In genomic region chr14:77484951-77485447, GRCm38 (mm10) we compare ENCODE assay signal across 9 mouse cellular contexts.
DNase-seq lines count a peak whose midpoint lies in the region; ATAC-seq lines count a peak whose summit lies in the region.
"Had no signal": no experiment of that assay in that cellular context is flagged by ENCODE, and none has a peak within 500 bp of the region (broad histone marks: within the 10 kb centered on the region; RNA-seq: fewer than 3 reads in every experiment).

No protein-coding gene starts in this region.

- no peaks in the 10 kb centered on the region for H3K27me3 ChIP-seq in midbrain, embryonic 11.5 days (ENCODE audit: control insufficient read depth, insufficient read depth, low read length)
- H3K27me3 ChIP-seq: neural tube, embryonic 12.5 days had no signal

- no peaks in the 10 kb centered on the region for H3K4me1 ChIP-seq in midbrain, embryonic 11.5 days (ENCODE audit: control insufficient read depth, insufficient read depth, low read length)

- no peaks in the 10 kb centered on the region for H3K9me3 ChIP-seq in midbrain, embryonic 11.5 days (ENCODE audit: control insufficient read depth, low read length)
- H3K9me3 ChIP-seq: neural tube, embryonic 12.5 days had no signal

- no peak overlapping the region for H3K9ac ChIP-seq in midbrain, embryonic 11.5 days (ENCODE audit: low read length)
- H3K9ac ChIP-seq: neural tube, embryonic 12.5 days had no signal

- H3K36me3 ChIP-seq in midbrain, embryonic 11.5 days (ENCODE audit: control insufficient read depth, insufficient read depth, low read length), result no peaks in the 10 kb centered on the region
- H3K36me3 ChIP-seq: neural tube, embryonic 12.5 days had no signal

- 83% methylated on average over 8 of the region's 8 CpGs for WGBS in midbrain, embryonic 11.5 days

- peak; percentile 76 for ATAC-seq in cerebellum, adult (ENCODE audit: insufficient number of reproducible peaks, low FRiP score, low TSS enrichment)
- no peak for ATAC-seq in midbrain, embryonic 11.5 days (ENCODE audit: low FRiP score)
- no peak for ATAC-seq in megakaryocyte, adult 5-6 weeks (ENCODE audit: poor library complexity, severe bottlenecking)

- no peak overlapping the region for H3K4me2 ChIP-seq in midbrain, embryonic 11.5 days
- H3K4me2 ChIP-seq: neural tube, embryonic 12.5 days had no signal

- H3K4me3 ChIP-seq in midbrain, embryonic 11.5 days (ENCODE audit: low read depth, low read length), result no peak overlapping the region
- H3K4me3 ChIP-seq: neural tube, embryonic 12.5 days had no signal

- H3K27ac ChIP-seq in midbrain, embryonic 11.5 days (ENCODE audit: low read depth, low read length), result no peak overlapping the region
- H3K27ac ChIP-seq: neural tube, embryonic 12.5 days had no signal

- peak; percentile 60 for DNase-seq in ovary, adult 18-20 months (ENCODE audit: low spot score)
- DNase-seq in ovary, postnatal 10 days (ENCODE audit: low spot score), result no peak
- DNase-seq in gonadal fat pad, adult 2 months (ENCODE audit: low read depth), result peak; percentile 55
- peak; percentile 61 to 66 for DNase-seq in layer of hippocampus, adult 8-10 months (ENCODE audit: low spot score in 2 of 2)
- peak; percentile 26 for DNase-seq in ovary, postnatal 14 days (ENCODE audit: low spot score)
- DNase-seq in midbrain, embryonic 11.5 days (ENCODE audit: low spot score, missing footprints), result no peak

Comparison
In these comparisons a context has a peak if more than half of its experiments do, and no peak if none do; other contexts are left out.
1. DNase-seq: peak in ovary, adult 18-20 months (single experiment), gonadal fat pad, adult 2 months (single experiment), layer of hippocampus, adult 8-10 months (2 of 2) and ovary, postnatal 14 days (single experiment); none in ovary, postnatal 10 days (single experiment) and midbrain, embryonic 11.5 days (single experiment).